Mouse (Mus musculus): ENCODE data around the gene Cox6b1. TPM values are rescaled to one million over a fixed set of nuclear protein-coding genes. Genes with fewer than 3 reads are reported as not detected.

Gene Cox6b1
- polyA plus RNA-seq, 1 experiment from 2014 or later: 732 TPM

DNA sequence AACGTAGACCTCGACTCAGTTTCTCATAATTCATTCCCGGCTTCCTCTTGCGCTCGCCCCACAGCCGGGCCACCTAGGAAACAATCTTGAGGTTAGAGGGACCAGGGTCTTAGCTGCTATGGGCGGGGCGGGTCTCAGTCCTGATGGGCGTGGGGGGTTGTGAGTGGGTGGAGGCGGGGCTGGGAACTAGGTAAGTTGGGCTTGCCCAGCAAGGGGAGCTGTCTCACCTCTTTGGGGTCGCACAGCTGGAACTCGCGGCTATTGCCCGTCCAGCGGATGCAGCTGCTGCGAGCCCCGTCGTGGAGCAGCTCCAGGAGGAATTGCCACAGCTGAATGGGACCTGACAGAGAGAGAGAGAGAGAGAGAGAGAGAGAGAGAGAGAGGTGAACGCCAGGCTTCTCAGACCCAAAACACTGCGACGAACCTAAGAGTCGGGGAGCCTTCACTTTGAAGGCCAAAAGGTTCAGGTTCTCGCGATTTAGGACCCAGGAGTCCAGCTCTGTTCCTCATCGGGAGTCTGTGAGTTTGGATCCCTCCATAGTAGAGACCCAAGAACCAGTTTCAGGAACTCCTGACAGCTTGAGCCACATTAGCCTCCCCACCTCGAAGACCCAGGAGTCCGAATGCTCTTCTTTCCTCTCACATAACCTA, 7.9 kb upstream of the Cox6b1 start:
- H3K4me1 ChIP-seq: peaks cover 17% of the 10 kb centered on the region
- no peak overlapping the region for H3K9ac ChIP-seq
- 29% methylated on average over 27 of the region's 27 CpGs for WGBS (ENCODE audit: insufficient replicate concordance)
- H3K27me3 ChIP-seq (replicated peaks): peaks cover 72% of the 10 kb centered on the region
- ATAC-seq: no peak
- H3K4me2 ChIP-seq: peak overlapping the region; percentile 60
- no peaks in the 10 kb centered on the region for H3K36me3 ChIP-seq
- 0 out of 2 replicates have a peak overlapping the region, but pooled peaks have one; percentile 7 for H3K4me3 ChIP-seq
- H3K9me3 ChIP-seq (replicated peaks): no peaks in the 10 kb centered on the region
- H3K27ac ChIP-seq: no peak overlapping the region

- ATAC-seq: no peak
- Histone ChIP-seq H3K27ac (no peak overlapping the region), H3K9ac (no peak overlapping the region), H3K4me2 (no peak overlapping the region), H3K4me1 (peaks cover 12% of the 10 kb centered on the region), H3K27me3 (replicated peaks) (peaks cover 51% of the 10 kb centered on the region), H3K36me3 (peaks cover 8% of the 10 kb centered on the region), H3K4me3 (no peak overlapping the region), H3K9me3 (replicated peaks) (no peaks in the 10 kb centered on the region)
These were observed 3.1 kb upstream of the Cox6b1 start for GRCm38 (mm10) chr7:30629013-30629412.

GRCm38 (mm10) chr7:30626647-30627046, 696 bp upstream of the Cox6b1 start:
- H3K4me3 ChIP-seq: no peak overlapping the region
- 74% methylated on average over 5 of the region's 5 CpGs for WGBS (ENCODE audit: insufficient replicate concordance)
- no peak for ATAC-seq

DNA sequence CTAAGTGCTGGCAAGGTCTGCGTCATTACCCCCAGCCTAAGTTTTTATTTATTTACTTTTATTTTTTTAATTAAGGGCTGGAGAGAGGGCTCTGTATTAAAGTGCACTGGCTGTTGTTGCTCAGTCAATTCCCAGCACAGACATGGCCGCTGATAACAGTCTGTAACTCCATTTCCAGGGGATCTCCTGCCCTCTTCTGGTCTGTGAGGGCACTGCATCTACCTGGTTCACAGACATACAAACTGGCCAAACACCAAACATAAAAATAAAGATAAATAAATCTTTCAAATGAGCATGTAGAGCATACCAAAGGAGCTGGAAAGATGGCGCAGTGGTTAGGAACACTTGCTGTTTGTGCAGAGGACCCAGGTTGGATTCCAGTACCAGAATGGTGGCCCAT, 6.7 kb downstream of the Cox6b1 start:
- H3K4me1 ChIP-seq: peaks cover 24% of the 10 kb centered on the region
- H3K4me2 ChIP-seq: no peak overlapping the region
- H3K9ac ChIP-seq: no peak overlapping the region
- WGBS (ENCODE audit: insufficient replicate concordance): 71% methylated on average over 3 of the region's 3 CpGs
- H3K27ac ChIP-seq: no peak overlapping the region
- H3K9me3 ChIP-seq (replicated peaks): no peaks in the 10 kb centered on the region
- ATAC-seq: no peak
- no peak overlapping the region for H3K4me3 ChIP-seq
- H3K36me3 ChIP-seq: peaks cover 82% of the 10 kb centered on the region
- no peaks in the 10 kb centered on the region for H3K27me3 ChIP-seq (replicated peaks)

More at GRCm38 (mm10) chr7:30626647-30627046, 696 bp upstream of the Cox6b1 start:
- Histone ChIP-seq H3K4me1 (peaks cover 20% of the 10 kb centered on the region), H3K9ac (no peak overlapping the region), H3K36me3 (peaks cover 32% of the 10 kb centered on the region), H3K27me3 (replicated peaks) (peaks cover 27% of the 10 kb centered on the region), H3K4me2 (peak overlapping the region; percentile 92), H3K9me3 (replicated peaks) (no peaks in the 10 kb centered on the region), H3K27ac (no peak overlapping the region)

DNA sequence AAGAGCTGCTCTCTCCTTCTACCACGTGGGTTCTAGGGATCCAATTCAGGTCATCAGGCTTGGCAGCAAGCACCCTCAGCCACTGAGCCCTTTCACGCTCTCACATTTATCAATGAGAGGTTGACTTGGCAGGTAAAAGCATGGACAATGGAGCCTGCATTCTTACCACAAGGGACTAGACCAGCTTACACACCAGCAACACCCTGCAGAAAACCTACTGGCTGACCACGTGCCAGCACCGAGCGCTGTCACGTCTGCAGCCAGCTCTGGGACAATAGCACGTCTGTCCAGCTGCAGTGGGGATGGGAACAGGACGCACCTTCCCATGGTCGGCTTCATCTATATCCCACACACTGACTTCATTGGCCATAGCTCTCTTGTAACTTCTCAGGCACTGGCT, 7.3 kb downstream of the Cox6b1 start:
- ATAC-seq: no peak
- no peak overlapping the region for H3K4me3 ChIP-seq
- peaks cover 24% of the 10 kb centered on the region for H3K4me1 ChIP-seq
- no peaks in the 10 kb centered on the region for H3K9me3 ChIP-seq (replicated peaks)
- no peaks in the 10 kb centered on the region for H3K27me3 ChIP-seq (replicated peaks)
- H3K9ac ChIP-seq: no peak overlapping the region
- H3K4me2 ChIP-seq: no peak overlapping the region
- WGBS (ENCODE audit: insufficient replicate concordance): 90% methylated on average over 9 of the region's 9 CpGs
- no peak overlapping the region for H3K27ac ChIP-seq
- H3K36me3 ChIP-seq: peaks cover 77% of the 10 kb centered on the region

GRCm38 (mm10) chr7:30615049-30615760, 10.7 kb downstream of the Cox6b1 start:
- Histone ChIP-seq H3K9ac (no peak overlapping the region), H3K36me3 (peaks cover 49% of the 10 kb centered on the region), H3K4me1 (peaks cover 19% of the 10 kb centered on the region), H3K9me3 (replicated peaks) (no peaks in the 10 kb centered on the region), H3K27me3 (replicated peaks) (no peaks in the 10 kb centered on the region; the same call in 1 of the 2 replicates), H3K4me2 (no peak overlapping the region), H3K4me3 (no peak overlapping the region), H3K27ac (no peak overlapping the region)
- peak; percentile 64; the same call in 1 of the 2 replicates for ATAC-seq
- WGBS (ENCODE audit: insufficient replicate concordance): 51% methylated on average over 5 of the region's 5 CpGs

DNA sequence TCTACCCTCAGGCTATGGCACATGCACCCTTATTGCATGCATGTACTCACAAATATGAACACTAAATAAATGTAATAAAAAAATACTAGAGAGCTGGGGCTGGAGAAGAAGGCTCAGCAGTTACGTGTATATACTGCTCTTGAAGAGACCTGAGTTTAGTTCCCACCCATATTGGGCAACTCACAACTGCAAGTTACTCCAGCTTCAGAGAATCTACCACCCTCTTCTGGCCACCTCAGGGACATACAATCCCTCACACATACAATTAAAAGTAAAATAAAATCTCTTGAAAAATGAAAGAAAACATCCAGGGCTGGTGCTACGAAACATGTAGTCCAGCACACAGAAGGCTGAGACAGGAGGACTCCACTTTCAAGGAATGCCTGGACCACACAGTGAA, 11.5 kb downstream of the Cox6b1 start:
- peaks cover 43% of the 10 kb centered on the region for H3K36me3 ChIP-seq
- H3K9ac ChIP-seq: no peak overlapping the region
- H3K27me3 ChIP-seq (replicated peaks): no peaks in the 10 kb centered on the region; the same call in 1 of the 2 replicates
- no peak overlapping the region for H3K4me3 ChIP-seq
- WGBS (ENCODE audit: insufficient replicate concordance): 51% methylated on average over 2 of the region's 2 CpGs
- no peak overlapping the region for H3K27ac ChIP-seq
- H3K4me1 ChIP-seq: peaks cover 23% of the 10 kb centered on the region
- ATAC-seq: peak; percentile 29; the same call in 1 of the 2 replicates
- H3K4me2 ChIP-seq: no peak overlapping the region
- H3K9me3 ChIP-seq (replicated peaks): no peaks in the 10 kb centered on the region

DNA sequence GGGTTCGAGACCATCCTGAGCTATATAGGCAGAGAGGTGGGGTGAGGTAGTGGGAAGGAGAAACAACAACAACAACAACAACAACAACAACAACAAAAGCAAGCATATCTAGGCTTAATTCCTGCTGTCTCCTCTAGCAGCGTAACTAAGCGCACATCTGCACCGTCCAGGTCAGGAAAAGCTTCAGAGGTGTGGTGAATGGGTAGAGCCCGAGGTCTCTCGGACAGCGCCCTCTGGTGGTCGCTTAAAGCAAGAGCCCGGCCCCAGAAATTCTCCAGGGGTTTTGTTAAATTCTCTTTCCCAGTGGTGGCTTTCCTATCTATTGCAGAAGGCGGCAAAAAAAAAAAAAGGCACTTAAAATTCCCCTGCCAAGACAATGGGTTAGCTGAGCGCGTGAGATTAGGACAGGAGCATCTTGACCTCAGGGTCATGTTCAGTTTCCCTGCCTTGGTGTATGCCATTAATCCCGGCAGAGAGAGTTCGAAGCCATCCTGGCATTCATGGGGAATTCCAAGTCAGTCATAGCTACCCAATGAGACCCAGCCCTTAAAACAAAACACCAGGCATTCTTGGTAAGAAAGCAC, 12.3 kb downstream of the Cox6b1 start:
- peaks cover 2% of the 10 kb centered on the region; the same call in 1 of the 2 replicates for H3K27me3 ChIP-seq (replicated peaks)
- H3K9ac ChIP-seq: no peak overlapping the region
- no peak overlapping the region for H3K27ac ChIP-seq
- no peak overlapping the region for H3K4me3 ChIP-seq
- no peak overlapping the region for H3K4me2 ChIP-seq
- ATAC-seq: 0 out of 2 replicates have a peak, but pooled peaks have one; percentile 48
- H3K4me1 ChIP-seq: peaks cover 23% of the 10 kb centered on the region
- peaks cover 35% of the 10 kb centered on the region for H3K36me3 ChIP-seq
- H3K9me3 ChIP-seq (replicated peaks): no peaks in the 10 kb centered on the region
- WGBS (ENCODE audit: insufficient replicate concordance): 22% methylated on average over 14 of the region's 14 CpGs

DNA sequence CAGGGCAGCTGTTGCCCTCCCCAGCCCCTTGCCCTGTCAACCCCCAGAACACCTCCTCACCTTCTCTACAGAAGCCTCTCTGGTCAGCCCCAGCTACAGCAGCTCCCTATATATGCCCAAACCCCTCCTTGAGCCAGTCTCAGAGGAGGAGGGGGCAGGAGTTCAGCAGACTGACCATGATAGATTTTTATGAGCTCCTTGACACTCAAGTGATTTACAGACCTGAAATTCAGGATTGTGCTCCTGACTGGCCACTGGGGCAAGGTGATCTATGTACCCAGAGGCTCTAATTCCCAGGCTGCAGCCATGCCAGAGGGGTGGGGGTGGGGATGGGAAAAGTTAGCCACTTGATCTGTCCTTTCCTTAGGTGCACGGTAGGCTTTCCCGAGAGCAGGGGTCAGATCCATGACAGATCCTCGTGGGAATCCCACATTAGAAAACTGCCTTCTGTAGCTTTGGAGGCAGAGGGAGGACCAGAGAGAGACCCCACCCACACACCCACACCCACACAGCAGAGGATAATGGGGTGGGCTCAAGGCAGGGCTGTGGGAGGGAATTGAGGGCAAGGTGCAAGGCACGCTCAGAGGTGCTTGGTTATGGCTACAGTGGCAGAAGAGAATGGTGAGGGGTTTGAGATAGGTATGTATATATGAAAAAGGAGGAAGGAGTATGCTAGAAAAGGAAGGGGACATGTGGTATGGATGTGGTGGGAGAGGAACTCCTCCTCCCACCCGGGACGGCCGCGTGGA, 13.1 kb downstream of the Cox6b1 start, which contains the start of gene Upk1a:
Gene Upk1a (minus strand): TSS at position 194 of the 749 bp plus-strand sequence.
- Histone ChIP-seq H3K9me3 (replicated peaks) (no peaks in the 10 kb centered on the region), H3K9ac (no peak within 1 kb of the TSS), H3K4me1 (peaks cover 29% of the 10 kb centered on the region), H3K27ac (no peak within 1 kb of the TSS), H3K27me3 (replicated peaks) (peaks cover 10% of the 10 kb centered on the region; the same call in 1 of the 2 replicates), H3K36me3 (peaks cover 27% of the 10 kb centered on the region), H3K4me2 (no peak within 1 kb of the TSS), H3K4me3 (no peak within 1 kb of the TSS)
- 74% methylated on average over 8 of the region's 8 CpGs for WGBS (ENCODE audit: insufficient replicate concordance)
- no peak for ATAC-seq

DNA sequence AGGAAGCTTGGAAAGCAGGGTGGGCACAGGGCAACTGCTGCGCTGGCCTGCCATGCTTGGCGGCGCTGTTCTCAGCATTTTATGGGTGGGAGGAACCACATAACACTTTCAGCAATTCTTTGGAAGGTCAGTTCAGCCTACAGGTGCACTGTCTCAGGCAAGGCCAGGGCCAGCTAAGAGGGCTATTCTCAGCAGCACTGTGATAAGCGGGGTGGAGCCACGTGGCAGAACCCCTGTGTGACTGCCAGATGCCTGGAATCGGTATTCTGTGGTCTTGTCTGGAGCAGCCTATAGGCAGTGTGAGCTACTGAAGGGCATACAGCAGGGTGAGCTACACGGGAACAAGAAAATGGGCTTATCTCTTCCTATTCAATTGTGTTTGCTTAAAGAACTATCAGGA, 15.9 kb downstream of the Cox6b1 start:
- Histone ChIP-seq H3K4me2 (no peak overlapping the region), H3K4me1 (peaks cover 18% of the 10 kb centered on the region), H3K9ac (no peak overlapping the region), H3K4me3 (no peak overlapping the region), H3K27me3 (replicated peaks) (peaks cover 11% of the 10 kb centered on the region; the same call in 1 of the 2 replicates), H3K36me3 (no peaks in the 10 kb centered on the region), H3K9me3 (replicated peaks) (no peaks in the 10 kb centered on the region), H3K27ac (no peak overlapping the region)
- 44% methylated on average over 7 of the region's 7 CpGs for WGBS (ENCODE audit: insufficient replicate concordance)
- ATAC-seq: no peak

DNA sequence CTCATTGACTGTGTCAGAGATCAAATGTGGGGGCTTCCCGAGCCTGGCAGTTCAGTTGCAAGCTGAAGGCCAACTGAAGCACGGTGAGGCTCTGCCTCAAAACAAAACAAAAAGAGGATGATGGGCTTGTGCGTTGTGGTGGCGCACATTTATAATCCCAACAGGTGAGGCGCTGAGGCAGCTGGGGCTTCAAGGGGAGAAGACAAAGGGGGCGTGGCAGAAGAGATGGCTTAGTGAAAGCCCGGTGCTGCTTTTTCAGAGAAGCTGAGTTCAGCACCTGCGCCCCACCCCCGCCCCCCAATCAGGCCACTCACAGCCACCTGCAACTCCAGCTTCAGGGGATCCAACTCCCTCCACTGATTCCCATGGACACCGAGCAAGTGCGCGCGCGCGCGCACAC, 17.5 kb downstream of the Cox6b1 start:
- Histone ChIP-seq H3K9me3 (replicated peaks) (no peaks in the 10 kb centered on the region), H3K36me3 (no peaks in the 10 kb centered on the region), H3K4me1 (peaks cover 13% of the 10 kb centered on the region), H3K27me3 (replicated peaks) (peaks cover 11% of the 10 kb centered on the region; the same call in 1 of the 2 replicates), H3K27ac (no peak overlapping the region), H3K4me2 (no peak overlapping the region), H3K4me3 (no peak overlapping the region), H3K9ac (no peak overlapping the region)
- no peak for ATAC-seq
- WGBS (ENCODE audit: insufficient replicate concordance): 56% methylated on average over 16 of the region's 16 CpGs

Measured in liver, embryonic 12.5 days (tissue).